Mouse (Mus musculus): Measurements from ENCODE around the gene Gm6482.
"Not testable (repeated sequence)": the region's sequence is repeated elsewhere in the genome, so short reads cannot be mapped to it uniquely, and the experiment has no call there.

The Gm6482 gene

GRCm38 (mm10) chr14:41408181-41408580 lies at the start of gene Gm6482:
Gm6482 (minus strand) TSS chr14:41408281.
- not testable (repeated sequence) for DNase-seq (ENCODE audit: low read depth, low spot score)

GRCm38 (mm10) chr14:41453418-41453817 lies 45.3 kb upstream of the Gm6482 start, which contains the start of gene Gm7954:
Gm7954 (minus strand) TSS chr14:41453518.
- DNase-seq (ENCODE audit: low read depth, low spot score): not testable (repeated sequence)

GRCm38 (mm10) chr14:41425393-41426075 lies 17.5 kb upstream of the Gm6482 start:
- DNase-seq (ENCODE audit: low read depth, low spot score): not testable (repeated sequence)

- not testable (repeated sequence) for DNase-seq (ENCODE audit: low read depth, low spot score)
These were observed 16.6 kb upstream of the Gm6482 start for GRCm38 (mm10) chr14:41424694-41425093.

GRCm38 (mm10) chr14:41386279-41386678 lies 21.8 kb downstream of the Gm6482 start, which contains the start of gene Gm7945:
Gm7945 (minus strand) TSS chr14:41386379.
- not testable (repeated sequence) for DNase-seq (ENCODE audit: low read depth, low spot score)
